Mouse (Mus musculus): ENCODE measurements around the gene Tmem161b. TPM values are rescaled to one million over a fixed set of nuclear protein-coding genes. Genes with fewer than 3 reads are reported as not detected.

Tmem161b gene
- total and polyA plus RNA-seq, 3 experiments: 10.9 to 16.7 TPM; not detected in 1

- H3K9ac ChIP-seq (ENCODE audit: control insufficient read depth, low read depth, low read length, poor library complexity, severe bottlenecking): no peak overlapping the region
- TF ChIP-seq MYC (IDR thresholded peaks at IDR 0.05; ENCODE audit: low read depth, low read length) (no peak), SIN3A (IDR thresholded peaks at IDR 0.05; ENCODE audit: low read length) (no peak), CHD1 (IDR thresholded peaks at IDR 0.05; ENCODE audit: low read depth, low read length) (no peak), ETS1 (IDR thresholded peaks at IDR 0.05; ENCODE audit: low read depth, low read length) (no peak), GABPA (IDR thresholded peaks at IDR 0.05; ENCODE audit: low read depth, low read length) (no peak), EP300 (IDR thresholded peaks at IDR 0.05; ENCODE audit: low read depth in 1 of 2, low read length in 2 of 2) (no peak)
- H3K9me3 ChIP-seq (replicated peaks; ENCODE audit: insufficient read depth, low read length): no peaks in the 10 kb centered on the region
- no peak overlapping the region for H3K4me3 ChIP-seq (ENCODE audit: control insufficient read depth in 1 of 2, insufficient read depth in 1 of 2, low read depth in 2 of 2, low read length in 2 of 2)
- no peak overlapping the region for H3K27ac ChIP-seq (ENCODE audit: control insufficient read depth, low read depth, low read length)
- H3K79me2 ChIP-seq (ENCODE audit: control insufficient read depth, insufficient read depth, low read length, poor library complexity): no peaks in the 10 kb centered on the region
- no peaks in the 10 kb centered on the region for H3K27me3 ChIP-seq (ENCODE audit: control insufficient read depth in 1 of 2, insufficient read depth in 2 of 2, low read length in 2 of 2)
- H3K36me3 ChIP-seq (ENCODE audit: control insufficient read depth in 1 of 2, insufficient read depth in 2 of 2, low read length in 2 of 2): peaks cover 11 to 12% of the 10 kb centered on the region in 2 experiments
- peaks cover 0 to 18% of the 10 kb centered on the region in 2 experiments; a peak in 2 of 4 replicates for H3K4me1 ChIP-seq (ENCODE audit: control insufficient read depth in 1 of 2, insufficient read depth in 2 of 2, low read length in 2 of 2)
- no peak for DNase-seq (ENCODE audit: low read depth, low spot score)
Observed at GRCm38 (mm10) chr13:84280352-84280751, 58.3 kb downstream of the Tmem161b start.

- peaks cover 0 to 2% of the 10 kb centered on the region in 2 experiments; a peak in 1 of 4 replicates for H3K4me1 ChIP-seq (ENCODE audit: control insufficient read depth in 1 of 2, insufficient read depth in 2 of 2, low read length in 2 of 2)
- peaks cover 3 to 16% of the 10 kb centered on the region in 2 experiments for H3K36me3 ChIP-seq (ENCODE audit: control insufficient read depth in 1 of 2, insufficient read depth in 2 of 2, low read length in 2 of 2)
- H3K9ac ChIP-seq (ENCODE audit: control insufficient read depth, low read depth, low read length, poor library complexity, severe bottlenecking): no peak overlapping the region
- no peak for DNase-seq (ENCODE audit: low read depth, low spot score)
- H3K9me3 ChIP-seq (replicated peaks; ENCODE audit: insufficient read depth, low read length): no peaks in the 10 kb centered on the region
- TF ChIP-seq TAL1 (IDR thresholded peaks at IDR 0.05; ENCODE audit: low read length) (no peak), POLR2AphosphoS2 (IDR thresholded peaks at IDR 0.05; ENCODE audit: low read length) (no peak), EP300 (IDR thresholded peaks at IDR 0.05; ENCODE audit: low read depth in 1 of 2, low read length in 2 of 2) (peak in 1 of 2 experiments; percentile 69; a peak in 1 of 4 replicates), TCF12 (IDR thresholded peaks at IDR 0.05; ENCODE audit: low read depth, low read length) (peak; percentile 24; the same call in 1 of the 2 replicates)
- no peak overlapping the region for H3K27ac ChIP-seq (ENCODE audit: control insufficient read depth, low read depth, low read length)
- H3K79me2 ChIP-seq (ENCODE audit: control insufficient read depth, insufficient read depth, low read length, poor library complexity): no peaks in the 10 kb centered on the region
- H3K27me3 ChIP-seq (ENCODE audit: control insufficient read depth in 1 of 2, insufficient read depth in 2 of 2, low read length in 2 of 2): no peaks in the 10 kb centered on the region
- no peak overlapping the region for H3K4me3 ChIP-seq (ENCODE audit: control insufficient read depth in 1 of 2, insufficient read depth in 1 of 2, low read depth in 2 of 2, low read length in 2 of 2)
Observed at GRCm38 (mm10) chr13:84282966-84283365, 60.9 kb downstream of the Tmem161b start.

- DNase-seq (ENCODE audit: low read depth, low spot score): no peak
- no peaks in the 10 kb centered on the region for H3K9me3 ChIP-seq (replicated peaks; ENCODE audit: insufficient read depth, low read length)
- no peak overlapping the region for H3K4me3 ChIP-seq (ENCODE audit: control insufficient read depth in 1 of 2, insufficient read depth in 1 of 2, low read depth in 2 of 2, low read length in 2 of 2)
- H3K27ac ChIP-seq (ENCODE audit: control insufficient read depth, low read depth, low read length): no peak overlapping the region
- peaks cover 3 to 20% of the 10 kb centered on the region in 2 experiments for H3K36me3 ChIP-seq (ENCODE audit: control insufficient read depth in 1 of 2, insufficient read depth in 2 of 2, low read length in 2 of 2)
- peaks cover 0 to 2% of the 10 kb centered on the region in 2 experiments; a peak in 1 of 4 replicates for H3K4me1 ChIP-seq (ENCODE audit: control insufficient read depth in 1 of 2, insufficient read depth in 2 of 2, low read length in 2 of 2)
- no peak for TF ChIP-seq SMC3 (IDR thresholded peaks at IDR 0.05; ENCODE audit: low read depth, low read length)
- no peak for TF ChIP-seq TCF12 (IDR thresholded peaks at IDR 0.05; ENCODE audit: low read depth, low read length)
- TF ChIP-seq E2F4 (IDR thresholded peaks at IDR 0.05; ENCODE audit: borderline replicate concordance, low read depth, low read length): no peak
- TF ChIP-seq RAD21 (IDR thresholded peaks at IDR 0.05; ENCODE audit: low read depth, low read length): no peak
- TF ChIP-seq MYC (IDR thresholded peaks at IDR 0.05; ENCODE audit: low read depth, low read length): no peak
- TF ChIP-seq ZC3H11A (IDR thresholded peaks at IDR 0.05; ENCODE audit: low read depth, low read length): no peak
- TF ChIP-seq MAZ (IDR thresholded peaks at IDR 0.05; ENCODE audit: low read depth, low read length): no peak
- TF ChIP-seq CTCF (IDR thresholded peaks at IDR 0.05 in 2 of 3, conservative IDR thresholded peaks at IDR 0.05 in 1 of 3; ENCODE audit: control insufficient read depth in 1 of 3, insufficient read depth in 1 of 3, low read depth in 2 of 3, low read length in 3 of 3, poor library complexity in 1 of 3, severe bottlenecking in 1 of 3): no peak
- TF ChIP-seq NRF1 (IDR thresholded peaks at IDR 0.05; ENCODE audit: insufficient read depth, low read depth, low read length, poor library complexity, severe bottlenecking): no peak
- TF ChIP-seq KAT2A (conservative IDR thresholded peaks at IDR 0.05; ENCODE audit: low read depth, low read length): no peak
- TF ChIP-seq SIN3A (IDR thresholded peaks at IDR 0.05; ENCODE audit: low read length): no peak
- no peak for TF ChIP-seq EP300 (IDR thresholded peaks at IDR 0.05; ENCODE audit: low read depth in 1 of 2, low read length in 2 of 2)
- TF ChIP-seq GATA1 (IDR thresholded peaks at IDR 0.05; ENCODE audit: low read depth, low read length): no peak
- TF ChIP-seq JUND (IDR thresholded peaks at IDR 0.05; ENCODE audit: low read depth, low read length): no peak
- TF ChIP-seq POLR2A (IDR thresholded peaks at IDR 0.05; ENCODE audit: control insufficient read depth in 1 of 2, insufficient read depth in 1 of 2, low read depth in 1 of 2, low read length in 2 of 2, poor library complexity in 1 of 2): no peak
- TF ChIP-seq BHLHE40 (IDR thresholded peaks at IDR 0.05; ENCODE audit: borderline replicate concordance, low read depth, low read length): no peak
- TF ChIP-seq RCOR1 (IDR thresholded peaks at IDR 0.05; ENCODE audit: low read depth, low read length): no peak
- TF ChIP-seq CHD1 (IDR thresholded peaks at IDR 0.05; ENCODE audit: low read depth, low read length): no peak
- no peaks in the 10 kb centered on the region for H3K27me3 ChIP-seq (ENCODE audit: control insufficient read depth in 1 of 2, insufficient read depth in 2 of 2, low read length in 2 of 2)
- no peak overlapping the region for H3K9ac ChIP-seq (ENCODE audit: control insufficient read depth, low read depth, low read length, poor library complexity, severe bottlenecking)
- H3K79me2 ChIP-seq (ENCODE audit: control insufficient read depth, insufficient read depth, low read length, poor library complexity): no peaks in the 10 kb centered on the region
Observed at GRCm38 (mm10) chr13:84284764-84285558, 62.9 kb downstream of the Tmem161b start.
